Mouse (Mus musculus) ES-E14 (cell line): ENCODE results near the gene Dhx16.

ENCODE experiments used
- CHD2 ChIP-seq: IDR thresholded peaks from 2 replicates; pipeline ENCODE4 v1.6.1; 2014; ENCODE audit warnings: mild to moderate bottlenecking, low read depth, low read length, inconsistent platforms
- HCFC1 ChIP-seq: IDR thresholded peaks from 2 replicates; pipeline ENCODE4 v1.6.1; 2012; ENCODE audit warnings: low read length, inconsistent platforms, borderline replicate concordance; ENCODE audit not compliant: insufficient read depth
- MAFK ChIP-seq: IDR thresholded peaks from 2 replicates; pipeline ENCODE4 v1.6.1; 2014; ENCODE audit warnings: mild to moderate bottlenecking, low read depth, low read length, inconsistent platforms; ENCODE audit not compliant: insufficient read depth

DNA sequence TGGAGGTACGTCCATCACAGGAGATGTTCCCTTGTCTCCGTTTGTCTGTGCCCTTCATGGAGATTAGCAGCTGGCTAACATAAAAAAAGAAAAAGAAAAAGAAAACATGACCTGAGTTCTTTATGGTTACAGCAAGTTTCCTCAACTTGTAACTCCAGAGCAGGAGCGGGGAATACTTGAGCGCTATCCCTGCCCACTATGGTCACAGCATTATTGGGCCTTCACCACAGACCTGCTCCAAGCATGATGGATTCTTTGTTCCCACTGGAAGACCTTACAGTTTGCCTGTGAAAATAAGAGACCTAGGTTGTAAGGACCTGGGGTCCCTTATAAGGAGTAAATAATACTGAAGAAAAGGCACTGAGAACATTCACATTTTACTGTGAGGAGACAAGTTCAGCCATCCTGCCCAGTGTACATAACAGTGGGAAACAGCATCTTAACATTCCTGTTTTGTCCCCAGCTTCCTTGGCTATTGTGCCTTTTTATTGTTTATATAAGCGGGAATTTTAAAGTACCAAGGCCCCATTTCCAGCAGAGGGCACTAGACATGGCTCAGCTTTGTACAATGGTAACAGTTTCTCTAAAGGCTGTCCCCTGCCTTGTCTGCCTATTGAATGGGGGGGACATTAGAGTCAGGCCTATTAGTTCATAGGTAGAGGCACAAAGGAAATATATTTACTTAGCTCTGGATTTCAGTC is 41.4 kb downstream of the Dhx16 start:
- no peak for TF ChIP-seq MAFK
- no peak for TF ChIP-seq CHD2
- TF ChIP-seq HCFC1, result no peak
